Mouse (Mus musculus): ENCODE results near the gene Mrnip.
"Not testable (repeated sequence)": the region's sequence is repeated elsewhere in the genome, so short reads cannot be mapped to it uniquely, and the experiment has no call there.

Gene Mrnip

DNA sequence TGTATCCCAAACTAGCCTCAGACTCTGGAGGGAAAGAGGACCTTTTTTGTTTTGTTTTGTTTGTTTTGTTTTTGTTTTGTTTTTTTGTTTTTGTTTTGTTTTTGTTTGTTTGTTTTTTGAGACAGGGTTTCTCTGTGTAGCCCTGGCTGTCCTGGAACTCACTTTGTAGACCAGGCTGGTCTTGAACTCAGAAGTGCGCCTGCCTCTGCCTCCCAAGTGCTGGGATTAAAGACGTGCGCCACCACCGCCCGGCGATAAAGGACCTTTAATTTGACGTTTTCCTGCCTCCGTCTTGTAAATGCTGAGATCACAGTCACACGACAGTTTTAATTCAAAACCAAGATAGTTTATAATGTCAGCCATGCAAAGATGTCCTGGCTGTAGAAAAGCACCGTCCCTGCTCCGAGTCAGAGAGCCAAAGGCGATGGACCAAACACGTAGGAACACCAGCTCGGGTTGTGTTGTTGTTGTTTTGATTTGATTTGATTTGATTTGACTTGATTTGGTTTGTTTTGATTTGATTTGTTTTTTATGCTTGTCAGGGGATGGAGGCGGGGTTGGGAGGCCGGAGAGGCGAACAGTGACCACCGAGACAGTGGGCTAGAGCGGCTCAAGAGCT lies at the start of gene Mrnip:
Gene Mrnip, plus strand, starts transcription at position 334 of the 619 bp plus-strand sequence.
- not testable (repeated sequence) for DNase-seq (ENCODE audit: low spot score in 2 of 2)

DNA sequence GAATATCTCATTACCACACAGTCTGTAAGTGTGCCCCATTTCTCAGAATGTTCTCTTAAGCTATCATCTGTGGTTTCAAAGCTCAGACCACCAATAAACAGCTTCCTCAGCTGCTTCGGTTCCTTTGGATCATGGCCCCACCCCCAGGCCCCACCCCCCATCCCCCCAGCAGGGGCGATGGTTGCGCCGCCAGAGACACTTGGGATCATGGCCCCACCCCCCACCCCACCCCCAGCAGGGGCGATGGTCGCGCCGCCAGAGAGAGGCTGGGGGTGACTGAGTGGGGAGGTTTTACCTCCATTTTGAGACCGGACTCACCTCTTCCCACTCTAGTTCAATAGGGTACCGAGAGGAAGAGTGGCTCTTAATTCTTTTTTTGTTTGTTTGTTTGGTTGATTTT lies 46.5 kb upstream of the Mrnip start:
- DNase-seq (ENCODE audit: low spot score in 2 of 2), result no peak

DNA sequence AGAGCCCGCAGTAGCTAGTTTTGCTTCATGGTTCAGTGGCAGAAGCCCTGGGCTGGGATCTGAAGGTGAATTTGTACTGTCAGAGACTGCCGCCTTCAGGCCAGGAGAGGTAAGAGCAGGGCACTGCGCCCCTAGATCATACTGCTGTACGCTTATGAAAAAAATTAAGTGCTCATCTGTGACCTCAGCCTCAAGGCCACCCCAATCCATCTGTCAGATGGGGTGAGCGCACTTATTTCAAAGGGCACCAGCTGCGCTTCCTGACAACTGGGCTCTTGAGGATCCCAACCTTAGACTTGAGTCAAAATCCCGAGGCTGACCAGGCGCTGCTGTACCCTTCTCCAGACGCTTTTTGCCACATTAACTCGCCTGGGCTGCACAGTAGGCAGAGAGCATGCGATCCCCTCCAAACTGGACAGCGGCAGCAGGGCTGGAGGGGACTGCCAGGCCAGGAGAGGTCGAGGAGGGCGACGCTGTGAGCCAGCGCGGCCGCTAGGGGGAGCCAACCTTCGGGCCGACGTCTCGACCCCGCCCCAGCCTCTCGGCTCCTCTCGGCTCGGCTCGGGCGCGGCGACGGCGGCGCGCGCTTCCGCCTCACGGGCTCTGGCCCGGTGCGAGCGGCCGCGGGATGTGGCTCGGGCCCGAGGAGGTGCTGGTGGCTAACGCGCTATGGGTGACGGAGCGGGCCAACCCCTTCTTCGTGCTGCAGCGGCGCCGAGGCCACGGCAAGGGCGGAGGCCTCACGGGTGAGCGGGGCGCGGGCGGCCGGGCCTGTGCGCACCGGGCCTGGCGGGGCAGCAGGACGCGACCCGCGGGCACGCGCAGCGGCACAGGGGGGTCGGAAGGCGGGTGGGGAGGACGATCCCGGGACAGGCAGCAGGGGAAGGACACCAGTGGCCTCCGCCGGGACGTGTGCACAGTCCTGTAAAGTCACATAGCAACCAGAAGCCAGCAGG lies 43.2 kb upstream of the Mrnip start, which contains the start of gene Tbc1d9b:
Gene Tbc1d9b, plus strand, starts transcription at position 586 of the 956 bp plus-strand sequence.
- peak; percentile 93 to 99 for DNase-seq (ENCODE audit: low spot score in 2 of 2)

DNA sequence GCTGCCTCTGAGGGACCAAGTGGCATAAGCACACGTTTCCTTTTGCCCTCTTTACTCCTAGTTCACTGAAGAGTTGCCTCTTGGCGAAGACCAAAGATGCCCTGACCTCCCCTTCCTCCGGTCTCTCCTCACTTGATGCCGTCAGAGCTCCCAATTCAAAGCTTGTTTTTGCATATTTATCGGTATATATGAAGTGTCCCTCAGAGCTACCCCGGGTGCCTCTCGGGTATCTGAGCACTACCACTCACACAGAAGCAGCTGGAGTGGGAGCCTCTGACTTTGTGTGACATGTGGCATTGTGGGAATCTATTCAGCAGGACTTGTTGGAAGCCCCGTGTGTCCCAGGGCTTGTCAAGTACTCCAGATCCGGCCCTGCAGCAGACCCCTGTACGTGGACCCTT lies 42.4 kb upstream of the Mrnip start:
- DNase-seq (ENCODE audit: low spot score in 2 of 2), result no peak

GRCm38 (mm10) chr11:50132265-50132664 lies 42.0 kb upstream of the Mrnip start:
- no peak for DNase-seq (ENCODE audit: low spot score in 2 of 2)

- no peak for DNase-seq (ENCODE audit: low spot score in 2 of 2)
These were observed 39.9 kb upstream of the Mrnip start for GRCm38 (mm10) chr11:50134136-50134859.

DNA sequence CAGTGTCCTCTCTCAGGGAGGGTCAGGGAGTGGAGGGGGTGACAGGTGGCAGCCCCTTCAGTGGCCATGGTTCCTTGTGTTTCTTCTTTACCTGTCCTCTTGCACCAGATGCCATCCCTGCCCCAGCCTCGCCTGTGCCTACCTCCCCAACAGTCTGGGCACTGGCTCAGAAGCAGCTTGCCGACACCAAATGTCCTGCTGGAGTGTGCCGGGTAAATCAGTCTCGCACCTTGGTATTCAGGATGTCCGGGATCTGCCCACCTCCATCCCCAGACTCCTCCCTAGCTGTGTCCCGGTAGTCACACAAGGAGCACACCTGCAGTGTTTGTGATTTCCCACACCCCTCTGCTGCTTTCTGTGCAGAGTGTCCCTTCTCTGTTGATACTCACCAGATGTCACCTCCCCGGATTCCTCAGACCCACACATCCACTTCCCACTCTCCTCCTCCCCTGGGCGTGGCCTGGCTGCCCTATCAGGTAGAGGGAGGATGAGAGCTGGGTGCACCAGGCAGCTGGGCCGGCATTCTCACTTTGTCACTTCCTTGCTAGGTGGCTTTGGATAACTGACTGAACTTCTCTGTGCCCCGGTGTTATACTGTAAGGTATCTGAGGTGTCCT lies 35.9 kb upstream of the Mrnip start:
- no peak for DNase-seq (ENCODE audit: low spot score in 2 of 2)

DNA sequence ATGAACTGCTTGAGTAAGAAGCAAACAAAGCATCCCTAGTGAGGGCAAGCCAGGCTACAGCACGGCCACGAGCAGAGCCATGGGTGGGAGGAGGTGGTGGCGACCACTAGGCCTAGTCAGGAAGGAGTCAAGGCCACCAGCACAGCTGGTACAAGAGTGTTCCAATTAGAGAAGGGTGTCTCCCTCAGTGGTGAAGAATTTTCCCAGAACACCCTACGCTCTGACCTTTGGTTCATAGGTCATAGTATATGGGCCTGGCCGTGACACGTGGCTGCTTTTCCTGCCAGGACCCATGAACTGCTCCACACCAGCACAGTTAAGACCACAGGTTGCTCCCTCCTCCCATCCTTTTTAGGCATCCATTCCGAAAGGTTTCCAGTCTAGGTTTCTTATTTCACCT lies 34.7 kb upstream of the Mrnip start:
- no peak for DNase-seq (ENCODE audit: low spot score in 2 of 2)

DNA sequence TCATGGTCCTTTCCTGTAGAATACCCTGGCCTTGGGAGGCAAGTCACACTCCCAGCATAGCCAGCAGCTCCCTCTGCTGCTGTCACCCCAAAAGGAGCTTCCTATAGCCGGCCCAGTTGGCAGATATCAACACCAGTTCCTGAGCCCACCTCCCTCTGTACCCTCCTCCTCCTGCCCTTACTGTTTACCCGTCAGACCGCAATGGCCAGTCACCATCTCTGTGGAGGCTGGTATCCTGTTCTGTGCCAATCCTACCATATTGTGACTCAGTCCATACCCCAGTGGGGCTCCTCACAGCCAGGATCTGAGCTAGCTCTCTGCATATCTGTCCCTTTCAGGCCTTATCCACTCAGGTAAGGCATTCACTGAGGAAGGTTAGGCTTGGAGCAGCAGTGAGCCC lies 28.7 kb upstream of the Mrnip start:
- no peak for DNase-seq (ENCODE audit: low spot score in 2 of 2)

GRCm38 (mm10) chr11:50146121-50146520 lies 28.1 kb upstream of the Mrnip start:
- DNase-seq (ENCODE audit: low spot score in 2 of 2), result no peak

DNA sequence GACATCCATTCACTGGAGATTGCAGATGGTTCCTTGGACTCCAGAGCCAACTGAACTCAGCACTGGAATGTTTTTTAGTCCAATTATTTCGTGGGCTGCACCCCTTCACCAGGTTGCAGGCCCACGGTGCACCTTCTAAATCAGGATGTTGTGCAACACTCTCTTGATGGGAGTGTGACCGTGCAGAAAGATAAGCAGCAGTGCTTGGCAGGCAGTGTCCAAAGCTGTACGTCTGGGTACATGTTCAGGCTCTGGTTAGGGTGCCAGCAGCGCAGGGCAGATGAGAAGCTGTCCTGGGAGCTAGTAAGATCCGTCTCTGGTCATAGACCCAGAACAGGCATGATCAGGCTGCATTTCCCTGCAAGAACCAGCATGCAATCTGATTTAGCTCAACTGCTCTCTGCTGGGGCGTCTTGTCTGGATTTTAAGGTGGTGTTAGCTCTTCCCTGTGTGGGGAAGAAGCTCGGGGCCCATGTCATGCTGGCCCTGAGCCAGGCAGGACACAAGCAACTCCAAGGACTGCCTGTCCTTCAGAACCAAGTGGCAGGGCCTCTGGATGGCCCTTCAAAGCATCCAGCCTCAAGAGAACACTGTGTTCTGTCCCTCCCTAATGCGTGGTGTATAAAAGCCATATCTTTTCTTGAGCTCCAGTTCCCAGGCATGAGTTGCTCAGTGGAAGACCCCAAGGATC lies 26.8 kb upstream of the Mrnip start:
- DNase-seq (ENCODE audit: low spot score in 2 of 2), result no peak

- peak in 1 of 2 experiments; percentile 54 for DNase-seq (ENCODE audit: low spot score in 2 of 2)
These were observed 26.2 kb upstream of the Mrnip start for GRCm38 (mm10) chr11:50147958-50148476.

DNA sequence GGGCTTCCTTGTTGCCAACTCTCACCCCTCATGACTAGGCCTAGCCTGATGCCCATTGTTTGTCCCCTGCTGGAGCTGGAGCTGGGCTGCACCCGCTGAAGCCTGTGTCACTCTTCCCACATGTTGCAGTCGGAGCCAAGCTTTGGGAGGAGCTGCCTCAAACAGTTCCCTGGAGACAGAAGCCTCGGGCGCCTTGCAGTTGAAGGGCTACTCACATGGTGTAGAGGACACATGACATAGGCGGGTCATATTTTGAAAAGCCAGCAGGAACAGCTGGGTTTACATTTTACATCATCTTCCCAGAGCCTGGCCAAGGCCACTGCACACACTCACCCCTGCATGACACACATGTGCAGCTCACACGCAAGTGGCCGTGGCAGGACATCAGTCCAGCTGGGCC lies 25.0 kb upstream of the Mrnip start:
- DNase-seq (ENCODE audit: low spot score in 2 of 2), result peak in 1 of 2 experiments; percentile 59

DNA sequence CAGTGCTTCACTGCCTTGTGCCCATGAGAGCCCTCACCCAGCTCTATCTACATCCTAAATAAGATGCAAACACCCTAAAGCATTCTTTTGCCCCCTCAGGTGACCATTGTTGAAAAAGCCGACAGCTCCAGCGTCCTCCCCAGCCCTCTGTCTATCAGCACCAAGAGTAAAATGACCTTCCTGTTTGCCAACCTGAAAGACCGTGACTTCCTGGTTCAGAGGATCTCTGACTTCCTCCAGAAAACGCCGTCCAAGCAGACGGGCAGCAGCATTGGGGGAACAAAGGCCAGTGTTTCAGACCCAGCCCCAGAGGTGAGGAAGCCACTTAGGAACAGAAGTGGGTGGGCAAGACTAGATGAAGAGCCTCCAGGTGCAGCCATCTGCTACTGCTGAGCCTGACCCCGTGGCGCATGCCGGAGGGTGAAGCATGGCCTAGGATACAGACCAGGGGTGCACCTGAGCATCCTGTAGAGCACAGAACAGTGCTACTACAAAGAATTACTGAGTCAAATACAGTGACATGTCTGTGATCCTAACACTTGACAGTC lies 24.6 kb upstream of the Mrnip start:
- DNase-seq (ENCODE audit: low spot score in 2 of 2), result peak in 1 of 2 experiments; percentile 59

- peak in 1 of 2 experiments; percentile 55 for DNase-seq (ENCODE audit: low spot score in 2 of 2)
These were observed 22.9 kb upstream of the Mrnip start for GRCm38 (mm10) chr11:50151374-50151773.

DNA sequence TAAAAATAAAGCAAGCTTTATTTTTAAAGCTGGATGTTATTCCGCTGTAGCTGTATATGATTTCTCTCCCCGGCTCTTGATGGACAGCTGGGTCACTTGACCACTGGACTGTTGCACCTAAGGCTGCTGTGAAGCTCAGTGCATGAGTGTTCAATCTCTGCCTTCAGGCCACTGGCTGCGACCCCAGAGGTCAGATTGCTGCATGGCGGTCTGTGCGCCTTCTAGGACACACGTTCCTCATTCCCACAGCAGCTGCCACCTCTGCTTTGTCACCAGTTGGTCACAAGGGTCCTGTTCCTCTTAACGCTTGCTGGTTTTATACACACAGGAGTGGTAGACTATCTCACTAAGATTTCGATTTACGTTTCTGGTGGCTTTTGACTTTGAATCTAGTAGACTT lies 20.1 kb upstream of the Mrnip start:
- DNase-seq (ENCODE audit: low spot score in 2 of 2), result no peak

GRCm38 (mm10) chr11:50154777-50155520 lies 19.3 kb upstream of the Mrnip start:
- no peak for DNase-seq (ENCODE audit: low spot score in 2 of 2)

- DNase-seq (ENCODE audit: low spot score in 2 of 2), result no peak
These were observed 18.5 kb upstream of the Mrnip start for GRCm38 (mm10) chr11:50155785-50156184.

- DNase-seq (ENCODE audit: low spot score in 2 of 2), result no peak
These were observed 17.5 kb upstream of the Mrnip start for GRCm38 (mm10) chr11:50156725-50157258.

- no peak for DNase-seq (ENCODE audit: low spot score in 2 of 2)
These were observed 15.9 kb upstream of the Mrnip start for GRCm38 (mm10) chr11:50158346-50158745.

All from spleen, postnatal 4 days (tissue).